Mouse (Mus musculus): ENCODE data around the gene Rbfox3.

DNA sequence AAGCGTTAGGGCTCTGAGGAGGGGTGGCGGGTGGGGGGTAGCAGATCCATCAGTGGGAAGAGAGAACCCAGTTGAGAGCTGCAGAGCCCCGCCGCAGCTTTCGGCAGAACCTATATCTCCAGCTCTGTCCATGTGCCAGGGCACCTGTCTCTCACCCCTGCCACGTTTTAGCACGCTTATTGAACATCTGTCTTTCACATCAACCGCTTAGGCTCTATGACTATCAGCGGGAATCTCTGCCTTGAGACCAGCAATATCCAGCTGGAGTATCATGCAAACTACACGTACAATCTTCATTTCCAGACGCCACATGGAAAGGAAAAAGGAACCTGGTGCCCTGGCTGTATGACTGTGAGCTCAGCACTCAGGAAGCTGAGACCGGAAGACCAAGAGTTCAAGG, 182.6 kb downstream of the Rbfox3 start:
- TF ChIP-seq CTCF (IDR thresholded peaks at IDR 0.05; ENCODE audit: extremely low read depth, insufficient read length, insufficient replicate concordance, low read depth, low read length), result no peak
- no peak for TF ChIP-seq POLR2A (IDR thresholded peaks at IDR 0.05; ENCODE audit: low read depth, low read length)

All from small intestine, adult 2 months (tissue).